Mouse (Mus musculus): ENCODE measurements around the gene Ssbp4. TPM values are rescaled to one million over a fixed set of nuclear protein-coding genes. Genes with fewer than 3 reads are reported as not detected.
A peak's percentile ranks its signal among the peaks of the same experiment; 100 is the strongest.

The Ssbp4 gene
- polyA plus RNA-seq, 1 experiment from 2014 or later = 188 TPM

- Histone ChIP-seq H3K4me1 (replicated peaks; ENCODE audit: insufficient read depth, low read length) (peaks cover 33% of the 10 kb centered on the region), H3K9ac (ENCODE audit: low read depth, low read length) (no peak overlapping the region), H3K36me3 (ENCODE audit: insufficient read depth, low read length) (no peaks in the 10 kb centered on the region), H3K9me3 (replicated peaks; ENCODE audit: low read length) (no peaks in the 10 kb centered on the region), H3K27ac (no peak overlapping the region), H3K27me3 (ENCODE audit: insufficient read depth, low read length) (no peaks in the 10 kb centered on the region), H3K4me2 (ENCODE audit: low read length) (no peak overlapping the region), H3K4me3 (replicated peaks; ENCODE audit: low read depth, low read length) (no peak overlapping the region)
- WGBS = 82% methylated on average over 6 of the region's 6 CpGs
- ATAC-seq (replicated peaks; ENCODE audit: low FRiP score, low read depth) (no peak), DNase-seq (ENCODE audit: low spot score) (no peak)
- no peak for TF ChIP-seq CTCF (IDR thresholded peaks at IDR 0.05; ENCODE audit: low read depth)
Measured at GRCm38 (mm10) chr8:70563763-70564387, 44.8 kb downstream of the Ssbp4 start.

- peaks cover 33% of the 10 kb centered on the region for H3K4me1 ChIP-seq (replicated peaks; ENCODE audit: insufficient read depth, low read length)
- H3K4me2 ChIP-seq (ENCODE audit: low read length) = no peak overlapping the region
- no peak for DNase-seq (ENCODE audit: low spot score)
- H3K9me3 ChIP-seq (replicated peaks; ENCODE audit: low read length) = no peaks in the 10 kb centered on the region
- no peak overlapping the region for H3K4me3 ChIP-seq (replicated peaks; ENCODE audit: low read depth, low read length)
- no peaks in the 10 kb centered on the region for H3K36me3 ChIP-seq (ENCODE audit: insufficient read depth, low read length)
- H3K27ac ChIP-seq = no peak overlapping the region
- H3K27me3 ChIP-seq (ENCODE audit: insufficient read depth, low read length) = no peaks in the 10 kb centered on the region
- WGBS = 84% methylated on average over 3 of the region's 3 CpGs
- TF ChIP-seq CTCF (IDR thresholded peaks at IDR 0.05; ENCODE audit: low read depth) = no peak
- H3K9ac ChIP-seq (ENCODE audit: low read depth, low read length) = no peak overlapping the region
- no peak for ATAC-seq (replicated peaks; ENCODE audit: low FRiP score, low read depth)
Measured at GRCm38 (mm10) chr8:70562802-70563201, 45.9 kb downstream of the Ssbp4 start.

- Histone ChIP-seq H3K9me3 (replicated peaks; ENCODE audit: low read length) (no peaks in the 10 kb centered on the region), H3K4me3 (replicated peaks; ENCODE audit: low read depth, low read length) (no peak overlapping the region), H3K4me2 (ENCODE audit: low read length) (no peak overlapping the region), H3K36me3 (ENCODE audit: insufficient read depth, low read length) (no peaks in the 10 kb centered on the region), H3K27me3 (ENCODE audit: insufficient read depth, low read length) (no peaks in the 10 kb centered on the region), H3K27ac (no peak overlapping the region), H3K9ac (ENCODE audit: low read depth, low read length) (no peak overlapping the region), H3K4me1 (replicated peaks; ENCODE audit: insufficient read depth, low read length) (peaks cover 33% of the 10 kb centered on the region)
- ATAC-seq (replicated peaks; ENCODE audit: low FRiP score, low read depth) (no peak), DNase-seq (ENCODE audit: low spot score) (no peak)
- 63% methylated on average over 7 of the region's 7 CpGs for WGBS
- no peak for TF ChIP-seq CTCF (IDR thresholded peaks at IDR 0.05; ENCODE audit: low read depth)
Measured at GRCm38 (mm10) chr8:70561809-70562535, 46.7 kb downstream of the Ssbp4 start.

GRCm38 (mm10) chr8:70561357-70561756 is 47.3 kb downstream of the Ssbp4 start:
- DNase-seq (ENCODE audit: low spot score) = peak; percentile 53
- peak overlapping the region; percentile 76 for H3K27ac ChIP-seq
- peaks cover 33% of the 10 kb centered on the region for H3K4me1 ChIP-seq (replicated peaks; ENCODE audit: insufficient read depth, low read length)

GRCm38 (mm10) chr8:70560564-70560963 is 48.1 kb downstream of the Ssbp4 start:
- DNase-seq (ENCODE audit: low spot score) (no peak), ATAC-seq (replicated peaks; ENCODE audit: low FRiP score, low read depth) (no peak)
- Histone ChIP-seq H3K4me3 (replicated peaks; ENCODE audit: low read depth, low read length) (no peak overlapping the region), H3K9ac (ENCODE audit: low read depth, low read length) (no peak overlapping the region), H3K36me3 (ENCODE audit: insufficient read depth, low read length) (no peaks in the 10 kb centered on the region), H3K27me3 (ENCODE audit: insufficient read depth, low read length) (no peaks in the 10 kb centered on the region), H3K9me3 (replicated peaks; ENCODE audit: low read length) (no peaks in the 10 kb centered on the region), H3K4me2 (ENCODE audit: low read length) (no peak overlapping the region), H3K4me1 (replicated peaks; ENCODE audit: insufficient read depth, low read length) (peaks cover 32% of the 10 kb centered on the region), H3K27ac (peak overlapping the region; percentile 76)
- 63% methylated on average over 3 of the region's 3 CpGs for WGBS
- no peak for TF ChIP-seq CTCF (IDR thresholded peaks at IDR 0.05; ENCODE audit: low read depth)

More at GRCm38 (mm10) chr8:70561357-70561756, 47.3 kb downstream of the Ssbp4 start:
- Histone ChIP-seq H3K27me3 (ENCODE audit: insufficient read depth, low read length) (no peaks in the 10 kb centered on the region), H3K36me3 (ENCODE audit: insufficient read depth, low read length) (no peaks in the 10 kb centered on the region), H3K9me3 (replicated peaks; ENCODE audit: low read length) (no peaks in the 10 kb centered on the region), H3K4me2 (ENCODE audit: low read length) (no peak overlapping the region), H3K4me3 (replicated peaks; ENCODE audit: low read depth, low read length) (no peak overlapping the region), H3K9ac (ENCODE audit: low read depth, low read length) (no peak overlapping the region)
- 43% methylated on average over 4 of the region's 4 CpGs for WGBS
- no peak for TF ChIP-seq CTCF (IDR thresholded peaks at IDR 0.05; ENCODE audit: low read depth)
- ATAC-seq (replicated peaks; ENCODE audit: low FRiP score, low read depth) = no peak

- TF ChIP-seq CTCF (IDR thresholded peaks at IDR 0.05; ENCODE audit: low read depth) = peak; percentile 67
- no peak overlapping the region for H3K4me3 ChIP-seq (replicated peaks; ENCODE audit: low read depth, low read length)
- no peaks in the 10 kb centered on the region for H3K27me3 ChIP-seq (ENCODE audit: insufficient read depth, low read length)
- peaks cover 27% of the 10 kb centered on the region for H3K4me1 ChIP-seq (replicated peaks; ENCODE audit: insufficient read depth, low read length)
- H3K4me2 ChIP-seq (ENCODE audit: low read length) = no peak overlapping the region
- H3K9me3 ChIP-seq (replicated peaks; ENCODE audit: low read length) = no peaks in the 10 kb centered on the region
- 0 out of 2 replicates have a peak overlapping the region, but pooled peaks have one; percentile 76 for H3K27ac ChIP-seq
- H3K9ac ChIP-seq (ENCODE audit: low read depth, low read length) = no peak overlapping the region
- no peaks in the 10 kb centered on the region for H3K36me3 ChIP-seq (ENCODE audit: insufficient read depth, low read length)
- 0 out of 2 replicates have a peak, but pooled peaks have one; percentile 35 for ATAC-seq (replicated peaks; ENCODE audit: low FRiP score, low read depth)
- WGBS = 66% methylated on average over 2 of the region's 2 CpGs
- DNase-seq (ENCODE audit: low spot score) = peak; percentile 69
Measured at GRCm38 (mm10) chr8:70560096-70560495, 48.6 kb downstream of the Ssbp4 start.

All from kidney, postnatal 0 days (tissue).